Mouse (Mus musculus): ENCODE measurements around the gene Cacna2d3.

DNA sequence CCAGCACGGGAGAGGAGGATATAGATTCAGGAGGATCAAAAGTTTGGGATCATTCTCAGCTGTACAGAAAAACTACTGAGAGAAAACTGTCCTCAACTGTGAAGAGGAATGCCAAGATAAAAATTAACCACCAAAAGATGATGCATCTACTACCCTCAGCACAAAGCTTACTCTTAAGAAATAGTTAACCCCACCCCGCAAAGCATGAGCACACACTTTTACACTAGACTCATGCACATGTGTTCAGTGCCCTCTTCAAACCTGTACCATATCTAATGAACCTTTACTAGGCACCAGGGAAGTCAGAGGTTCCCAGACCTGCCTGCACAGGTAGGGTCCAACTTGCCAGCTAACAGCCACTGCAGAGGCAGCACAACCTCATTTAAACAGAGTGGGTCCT is 771.2 kb downstream of the Cacna2d3 start:
- TF ChIP-seq CTCF (conservative IDR thresholded peaks at IDR 0.05; ENCODE audit: low read length) (no peak), NANOG (IDR thresholded peaks at IDR 0.05; ENCODE audit: borderline replicate concordance, low read length) (no peak), POU5F1 (IDR thresholded peaks at IDR 0.05; ENCODE audit: borderline replicate concordance, low read length) (no peak)

All from E14TG2a.4 (cell line).